Mouse (Mus musculus) bone marrow macrophage, adult 2 months (primary cell): ENCODE data around the gene Dlx5. TPM values are rescaled to one million over a fixed set of nuclear protein-coding genes. Genes with fewer than 3 reads are reported as not detected.
A peak's percentile ranks its signal among the peaks of the same experiment; 100 is the strongest.

Source experiments
- H3K27ac ChIP-seq: 2 replicates; pipeline ENCODE4 v1.5.1; 2012; ENCODE audit warnings: low read depth, low read length; ENCODE audit not compliant: insufficient read depth
- H3K4me1 ChIP-seq: 2 replicates; pipeline ENCODE4 v1.6.1; 2012; ENCODE audit warnings: low read length; ENCODE audit not compliant: control insufficient read depth, insufficient read depth
- H3K4me3 ChIP-seq: 2 replicates; pipeline ENCODE4 v1.5.1; 2012; ENCODE audit warnings: mild to moderate bottlenecking, low read length, moderate library complexity; ENCODE audit not compliant: insufficient read depth
- CTCF ChIP-seq: IDR thresholded peaks from 2 replicates; pipeline ENCODE4 v1.5.1; 2012; ENCODE audit warnings: low read depth, mild to moderate bottlenecking, low read length, moderate library complexity
- POLR2A ChIP-seq: IDR thresholded peaks from 2 replicates; pipeline ENCODE4 v1.6.1; 2012; ENCODE audit warnings: mild to moderate bottlenecking, low read depth, low read length, borderline replicate concordance
- polyA plus RNA-seq: library from polyadenylated mRNA; stranded (reverse); fragments of >200 nt; gene quantifications from 2 replicates; pipeline ENCODE4 v1.2.4, GENCODE M21; 2012; ENCODE audit not compliant: missing spikeins, insufficient read depth, insufficient read length

Gene Dlx5
- polyA plus RNA-seq, 1 experiment: 0.42 TPM

DNA sequence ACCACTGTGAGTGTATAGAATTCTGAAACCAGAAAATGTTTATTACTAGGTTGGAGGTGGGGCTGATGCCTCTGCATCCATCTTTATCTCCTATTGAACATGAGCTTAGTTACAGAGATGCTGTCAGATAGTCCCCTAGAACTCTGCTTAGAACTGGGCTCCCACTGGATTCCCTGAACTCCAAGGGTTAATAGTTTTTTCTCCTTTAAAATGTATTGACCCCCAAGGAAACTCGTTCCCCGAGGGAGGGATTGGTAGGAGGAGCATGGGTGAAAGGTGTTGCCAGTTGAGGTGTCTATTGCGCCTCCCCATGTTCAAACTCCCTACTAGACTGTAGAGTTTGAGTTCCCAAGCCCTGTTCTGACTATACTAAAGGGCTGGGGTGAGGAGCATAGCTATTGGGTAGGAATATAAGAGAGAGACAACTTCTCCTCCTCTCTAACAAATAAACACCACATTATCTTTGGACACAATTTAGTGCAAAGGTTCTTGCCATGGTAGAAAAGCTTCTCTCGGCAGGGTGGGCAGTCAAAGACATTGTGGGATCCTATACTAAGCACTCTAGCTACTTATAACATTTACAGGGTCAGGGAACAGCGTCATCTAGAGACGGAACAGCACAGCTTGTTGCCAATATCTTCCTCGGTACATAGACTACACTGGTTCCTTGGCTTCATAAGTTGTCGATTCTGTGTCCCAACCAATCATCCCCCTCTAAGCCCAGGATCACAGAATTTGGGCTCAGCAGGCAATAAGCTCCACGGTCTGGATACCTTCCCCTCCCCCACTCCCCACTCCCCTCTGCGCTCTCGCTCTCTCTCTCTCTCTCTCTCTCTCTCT is 11.7 kb downstream of the Dlx5 start:
- Histone ChIP-seq H3K4me3 (no peak overlapping the region), H3K4me1 (no peaks in the 10 kb centered on the region), H3K27ac (no peak overlapping the region)
- TF ChIP-seq CTCF (no peak), POLR2A (no peak)

DNA sequence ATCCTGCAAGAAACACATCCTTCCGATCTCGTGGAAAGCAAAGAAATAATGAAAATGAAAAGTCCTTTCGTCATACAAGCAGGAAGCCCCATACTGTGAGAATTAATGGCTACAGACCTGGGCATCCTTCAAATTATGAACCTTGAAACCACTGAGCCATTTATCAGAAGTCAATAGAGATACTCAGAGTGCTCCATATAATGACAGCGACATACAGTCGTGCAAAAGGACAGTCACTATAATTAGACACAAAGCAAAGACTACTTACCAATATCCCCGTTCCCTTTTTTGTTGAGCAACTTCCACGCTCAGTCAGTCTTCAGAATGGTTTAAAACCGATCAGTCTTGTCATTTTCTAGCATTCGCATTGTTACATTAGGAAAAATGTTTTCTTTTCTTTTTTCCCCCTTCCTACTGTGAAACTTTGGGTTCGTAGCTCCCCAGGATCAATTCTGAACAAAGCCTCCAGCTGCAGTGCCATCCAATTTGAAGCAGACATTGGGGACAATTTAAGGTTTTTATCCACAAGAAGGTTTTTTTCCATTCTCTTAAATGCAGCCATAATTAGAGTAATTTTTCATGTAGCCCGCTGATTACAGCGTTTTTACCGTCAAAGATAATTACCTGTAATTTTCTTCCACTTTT is 12.7 kb downstream of the Dlx5 start:
- Histone ChIP-seq H3K4me3 (no peak overlapping the region), H3K27ac (no peak overlapping the region), H3K4me1 (no peaks in the 10 kb centered on the region)
- no peak for TF ChIP-seq POLR2A
- TF ChIP-seq CTCF: no peak

DNA sequence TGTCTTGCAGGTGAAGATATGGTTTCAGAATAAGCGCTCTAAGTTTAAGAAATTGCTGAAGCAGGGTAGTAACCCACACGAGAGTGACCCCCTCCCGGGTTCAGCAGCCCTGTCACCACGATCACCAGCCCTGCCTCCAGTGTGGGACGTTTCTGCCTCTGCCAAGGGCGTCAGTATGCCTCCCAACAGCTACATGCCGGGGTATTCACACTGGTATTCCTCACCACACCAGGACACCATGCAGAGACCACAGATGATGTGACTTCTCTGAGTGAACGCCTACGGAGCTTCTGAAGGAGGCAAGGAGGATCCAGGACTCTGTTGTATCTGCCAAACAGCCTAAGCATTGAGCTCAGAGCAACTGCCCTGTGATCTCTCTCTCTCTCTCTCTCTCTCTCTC is 14.9 kb downstream of the Dlx5 start:
- no peak overlapping the region for H3K4me3 ChIP-seq
- H3K4me1 ChIP-seq: peaks cover 2% of the 10 kb centered on the region; the same call in 1 of the 2 replicates
- H3K27ac ChIP-seq: no peak overlapping the region
- TF ChIP-seq POLR2A: no peak
- no peak for TF ChIP-seq CTCF

DNA sequence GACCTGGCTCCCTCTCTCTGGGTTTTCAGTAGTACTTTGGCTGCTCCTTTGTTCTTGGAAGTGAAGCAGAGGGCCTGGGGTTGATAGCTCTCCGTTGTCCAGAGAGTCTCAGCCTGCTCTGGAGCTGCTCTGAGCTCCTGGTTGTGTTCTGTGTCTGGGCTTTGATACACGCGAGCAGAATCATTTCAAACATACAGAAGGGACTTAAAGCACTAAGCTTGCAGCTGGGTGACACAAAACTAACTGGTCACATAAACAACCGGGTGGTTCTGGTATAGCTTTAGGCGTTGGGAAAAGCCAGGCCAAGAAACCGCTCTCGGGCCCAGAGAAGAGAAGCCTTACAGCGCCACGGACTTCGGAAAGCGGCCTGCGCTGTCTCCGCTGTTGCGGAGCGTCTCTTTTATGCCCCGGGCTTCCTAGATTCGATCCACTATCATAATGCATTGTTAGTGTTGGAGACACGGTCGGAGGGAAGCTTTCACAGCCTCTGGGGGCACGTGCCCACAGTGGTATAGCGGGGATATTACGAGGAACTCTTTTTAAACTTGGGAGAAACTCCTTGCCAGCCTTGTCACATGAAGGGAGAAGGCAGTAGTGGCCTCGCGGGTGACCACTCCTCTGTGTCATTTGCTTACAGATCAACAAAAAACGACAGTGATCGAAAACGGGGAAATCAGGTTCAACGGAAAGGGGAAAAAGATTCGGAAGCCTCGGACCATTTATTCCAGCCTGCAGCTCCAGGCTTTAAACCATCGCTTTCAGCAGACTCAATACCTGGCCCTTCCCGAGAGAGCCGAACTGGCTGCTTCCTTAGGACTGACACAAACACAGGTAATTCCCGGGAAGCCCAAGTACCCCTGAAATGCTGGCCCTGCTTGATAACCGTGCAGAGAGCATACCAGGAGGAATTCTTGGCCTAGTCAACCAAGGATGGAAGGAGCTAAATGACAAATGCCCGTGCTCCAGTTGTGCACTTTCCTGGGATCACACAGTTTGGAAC is 17.1 kb downstream of the Dlx5 start:
- Histone ChIP-seq H3K4me1 (peaks cover 2% of the 10 kb centered on the region; the same call in 1 of the 2 replicates), H3K27ac (no peak overlapping the region), H3K4me3 (peak overlapping the region; percentile 51)
- TF ChIP-seq POLR2A (no peak), CTCF (no peak)

DNA sequence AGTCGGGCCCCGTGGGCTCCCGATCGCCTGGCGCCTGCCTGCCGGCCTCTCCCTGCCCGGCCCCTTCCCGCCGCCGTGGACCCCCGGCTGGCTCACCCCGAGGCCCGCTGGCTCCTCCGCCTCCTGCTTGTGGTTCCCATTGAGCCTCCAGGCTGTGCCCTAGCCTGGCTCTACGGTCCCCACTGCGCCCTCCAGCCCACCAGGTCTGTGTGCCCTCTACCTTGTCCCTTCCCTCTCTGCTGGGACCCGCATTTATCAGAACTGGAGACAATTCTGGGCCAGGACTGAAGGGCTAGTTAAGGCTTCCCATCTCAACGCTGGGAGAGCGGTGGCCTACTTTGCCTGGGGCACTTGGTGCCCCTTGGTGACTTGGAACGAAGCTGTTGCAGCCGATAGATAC is 17.9 kb downstream of the Dlx5 start:
- Histone ChIP-seq H3K27ac (no peak overlapping the region), H3K4me3 (peak overlapping the region; percentile 51), H3K4me1 (peaks cover 2% of the 10 kb centered on the region; the same call in 1 of the 2 replicates)
- TF ChIP-seq POLR2A (no peak), CTCF (no peak)

DNA sequence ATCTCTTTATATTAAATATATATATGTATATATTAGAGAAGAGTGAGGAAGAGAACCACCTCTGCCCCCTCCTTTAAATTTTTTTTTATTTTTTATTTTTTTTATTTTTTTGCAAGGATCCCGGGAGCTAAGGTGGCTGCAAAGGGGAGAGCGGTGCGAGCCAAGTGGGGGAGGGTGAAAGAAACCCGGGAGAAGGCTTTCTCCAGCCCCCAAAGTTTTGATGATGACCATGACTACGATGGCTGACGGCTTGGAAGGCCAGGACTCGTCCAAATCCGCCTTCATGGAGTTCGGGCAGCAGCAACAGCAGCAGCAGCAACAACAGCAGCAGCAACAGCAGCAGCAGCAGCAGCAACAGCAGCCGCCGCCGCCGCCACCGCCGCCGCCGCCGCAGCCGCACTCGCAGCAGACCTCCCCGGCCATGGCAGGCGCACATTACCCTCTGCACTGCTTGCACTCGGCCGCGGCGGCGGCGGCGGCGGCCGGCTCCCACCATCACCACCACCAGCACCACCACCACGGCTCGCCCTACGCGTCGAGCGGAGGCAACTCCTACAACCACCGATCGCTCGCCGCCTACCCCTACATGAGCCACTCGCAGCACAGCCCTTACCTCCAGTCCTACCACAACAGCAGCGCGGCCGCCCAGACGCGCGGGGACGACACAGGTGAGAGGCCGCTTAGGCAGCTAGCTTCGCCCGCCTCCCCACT is 18.6 kb downstream of the Dlx5 start, which contains the start of gene Dlx6:
Gene Dlx6, plus strand, starts transcription at position 175 of the 711 bp plus-strand sequence.
- Histone ChIP-seq H3K4me1 (peaks cover 2% of the 10 kb centered on the region; the same call in 1 of the 2 replicates), H3K4me3 (peak within 1 kb of the TSS; percentile 51), H3K27ac (no peak within 1 kb of the TSS)
- TF ChIP-seq POLR2A (no peak), CTCF (no peak)

DNA sequence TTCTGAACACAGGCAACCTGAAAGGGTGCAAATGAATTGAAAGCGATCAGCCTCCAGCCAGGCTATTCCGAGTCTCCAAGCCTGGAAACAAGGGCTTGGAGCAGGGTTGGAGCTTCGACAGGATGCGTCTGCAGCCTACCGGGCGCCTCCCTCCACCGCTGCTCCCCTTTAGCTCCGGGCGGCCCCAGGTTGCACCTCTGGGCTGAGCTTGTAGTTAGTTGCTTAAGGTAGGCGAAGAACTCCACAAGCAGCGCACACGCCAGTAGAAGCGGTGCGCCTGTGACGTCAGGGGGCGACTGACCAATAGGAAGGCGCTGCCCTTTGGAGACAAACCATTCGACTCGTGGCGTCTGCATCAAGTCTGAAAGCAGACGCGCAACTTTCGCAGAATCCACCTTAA is 19.3 kb downstream of the Dlx5 start:
- no peak for TF ChIP-seq POLR2A
- TF ChIP-seq CTCF: no peak
- H3K4me3 ChIP-seq: peak overlapping the region; percentile 26

DNA sequence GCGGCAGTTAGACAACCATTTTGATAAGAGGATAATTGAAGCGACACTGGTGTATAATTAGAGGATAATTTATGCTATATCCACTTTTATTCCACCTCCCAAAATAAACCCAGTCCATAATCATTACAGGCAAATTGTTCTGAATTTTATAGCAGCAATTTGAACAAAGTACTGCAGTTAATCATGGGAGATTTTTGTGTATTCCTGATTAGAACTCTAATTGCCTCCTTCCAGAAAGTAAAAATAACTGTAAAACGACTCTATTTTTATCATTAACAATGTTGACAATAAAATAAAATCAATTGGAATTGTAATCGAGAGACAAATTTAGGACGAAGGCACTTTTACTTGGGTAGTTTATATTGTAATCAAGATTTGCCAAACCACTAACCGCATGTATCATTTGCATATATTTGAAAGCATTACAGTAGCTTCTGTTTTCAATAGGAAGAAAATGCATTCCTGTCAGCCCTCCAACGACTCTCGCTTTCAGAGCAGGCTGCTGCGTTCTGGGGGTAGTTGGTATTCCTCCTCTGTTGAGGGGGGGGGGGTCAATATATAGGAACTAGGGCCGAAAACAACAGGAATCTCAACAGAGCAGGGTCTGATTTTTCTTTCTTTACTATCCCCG is 20.0 kb downstream of the Dlx5 start:
- no peak overlapping the region for H3K4me3 ChIP-seq
- H3K4me1 ChIP-seq: peaks cover 2% of the 10 kb centered on the region; the same call in 1 of the 2 replicates
- no peak overlapping the region for H3K27ac ChIP-seq
- TF ChIP-seq CTCF (no peak), POLR2A (no peak)

More for the DNA sequence above, 19.3 kb downstream of the Dlx5 start:
- H3K27ac ChIP-seq: no peak overlapping the region
- peaks cover 2% of the 10 kb centered on the region; the same call in 1 of the 2 replicates for H3K4me1 ChIP-seq
